Mouse (Mus musculus): ENCODE measurements around the gene Lpcat3. TPM values are rescaled to one million over a fixed set of nuclear protein-coding genes. Genes with fewer than 3 reads are reported as not detected.

Lpcat3 gene
- polyA plus RNA-seq, 1 experiment from 2014 or later, result 46.9 TPM

DNA sequence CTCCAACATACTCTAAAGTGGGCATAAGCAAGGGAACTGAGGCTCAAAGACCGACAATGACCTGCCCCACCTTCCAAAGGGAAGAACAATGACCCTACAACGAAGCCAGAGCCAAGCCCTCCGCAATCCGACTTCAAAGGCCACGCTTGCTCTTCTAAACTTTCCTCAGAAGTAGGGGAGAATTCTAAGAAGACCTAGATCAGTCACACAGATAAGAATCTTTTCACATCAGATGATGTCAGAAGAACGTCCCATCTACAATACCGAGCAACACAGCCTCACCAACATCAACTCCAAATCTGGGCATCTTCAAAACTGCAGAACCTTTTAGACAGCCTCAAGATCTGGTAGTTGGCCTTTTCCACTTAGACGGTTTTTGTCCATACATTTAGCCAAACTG is 87.6 kb downstream of the Lpcat3 start:
- Histone ChIP-seq H3K9me3 (no peaks in the 10 kb centered on the region), H3K4me1 (replicated peaks) (peaks cover 37% of the 10 kb centered on the region), H3K9ac (replicated peaks) (no peak overlapping the region), H3K36me3 (peaks cover 49% of the 10 kb centered on the region), H3K4me3 (replicated peaks) (no peak overlapping the region), H3K4me2 (no peak overlapping the region), H3K27ac (no peak overlapping the region), H3K27me3 (no peaks in the 10 kb centered on the region)
- no peak for ATAC-seq (ENCODE audit: insufficient number of reproducible peaks, insufficient read depth, low FRiP score, low TSS enrichment, low read depth)
- WGBS, result 81% methylated on average over 8 of the region's 8 CpGs

DNA sequence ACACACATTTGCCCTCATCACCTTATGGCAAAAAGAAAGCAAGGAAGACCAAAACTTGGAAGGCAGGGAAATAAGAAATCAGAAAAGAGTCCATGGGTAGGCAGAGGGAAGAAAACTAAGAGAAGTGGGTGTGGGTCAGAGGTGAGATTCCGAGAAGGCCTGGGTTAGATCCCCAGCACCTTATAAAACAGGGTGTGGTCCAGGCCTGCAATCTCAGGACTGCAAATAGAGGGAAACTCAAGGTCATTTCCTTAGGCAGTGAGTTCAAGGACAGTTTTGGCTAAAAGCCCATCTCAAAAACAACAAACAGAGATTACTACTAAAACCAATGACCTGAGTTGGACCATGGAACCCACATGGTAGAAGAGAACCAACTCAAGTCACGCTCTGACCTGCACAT is 91.0 kb downstream of the Lpcat3 start:
- no peaks in the 10 kb centered on the region for H3K9me3 ChIP-seq
- peaks cover 20% of the 10 kb centered on the region for H3K36me3 ChIP-seq
- no peak overlapping the region for H3K4me3 ChIP-seq (replicated peaks)
- no peak overlapping the region for H3K27ac ChIP-seq
- H3K4me2 ChIP-seq, result peak overlapping the region; percentile 87
- ATAC-seq (ENCODE audit: insufficient number of reproducible peaks, insufficient read depth, low FRiP score, low TSS enrichment, low read depth), result no peak
- peaks cover 42% of the 10 kb centered on the region for H3K4me1 ChIP-seq (replicated peaks)
- H3K27me3 ChIP-seq, result no peaks in the 10 kb centered on the region
- no peak overlapping the region for H3K9ac ChIP-seq (replicated peaks)
- WGBS, result 84% methylated on average over 2 of the region's 2 CpGs

MicroRNAs encoded within 50 kb of the gene (microRNA counts, 519-probe panel; counts per million panel counts)
- microRNA mmu-miR-141 (2,723 counts per million, percentile 12 among the panel's probes with 10 or more counts), microRNA mmu-miR-200c (5,432 counts per million, percentile 56 among the panel's probes with 10 or more counts)

Small RNAs within 50 kb of the gene (microRNA-seq; reads per million reads assigned to microRNA genes)
- gene Mir141 (238 reads per million, percentile 62 among the genes with 10 or more reads in this experiment), gene Mir200c (1,565 reads per million, percentile 80 among the genes with 10 or more reads in this experiment)

Other genes starting within 250 kb of the Lpcat3 start
- 49.8 and 50.3 TPM in 2 replicates for gene Pex5, start 248.0 kb upstream of the Lpcat3 start, polyA plus RNA-seq (2016; fragmentation: Nextera tagmentation; extraction: Ambion mirVana)
- gene Clstn3, start 198.2 kb upstream of the Lpcat3 start, polyA plus RNA-seq (2016; fragmentation: Nextera tagmentation; extraction: Ambion mirVana), result 10.3 and 10.9 TPM in 2 replicates
- gene C1rl, start 169.9 kb upstream of the Lpcat3 start, polyA plus RNA-seq (2016; fragmentation: Nextera tagmentation; extraction: Ambion mirVana), result 0.54 and 0.63 TPM in 2 replicates
- gene C1ra, start 150.6 kb upstream of the Lpcat3 start, polyA plus RNA-seq (2016; fragmentation: Nextera tagmentation; extraction: Ambion mirVana), result 0.56 and 0.61 TPM in 2 replicates
- 0.85 and 1.4 TPM in 2 replicates for gene C1s1, start 120.7 kb upstream of the Lpcat3 start, polyA plus RNA-seq (2016; fragmentation: Nextera tagmentation; extraction: Ambion mirVana)
- gene C1rb, start 92.7 kb upstream of the Lpcat3 start, polyA plus RNA-seq (2016; fragmentation: Nextera tagmentation; extraction: Ambion mirVana), result not detected in 2 replicates
- 0.08 TPM in 1 of 2 replicates, not detected in the other for gene C1s2, start 26.9 kb upstream of the Lpcat3 start, polyA plus RNA-seq (2016; fragmentation: Nextera tagmentation; extraction: Ambion mirVana)
- gene Emg1, start 49.2 kb downstream of the Lpcat3 start, polyA plus RNA-seq (2016; fragmentation: Nextera tagmentation; extraction: Ambion mirVana), result 199 and 219 TPM in 2 replicates
- 358 and 367 TPM in 2 replicates for gene Phb2, start 49.3 kb downstream of the Lpcat3 start, polyA plus RNA-seq (2016; fragmentation: Nextera tagmentation; extraction: Ambion mirVana)
- 6.0 and 6.4 TPM in 2 replicates for gene Ptpn6, start 75.7 kb downstream of the Lpcat3 start, polyA plus RNA-seq (2016; fragmentation: Nextera tagmentation; extraction: Ambion mirVana)
- gene Grcc10, start 78.3 kb downstream of the Lpcat3 start, polyA plus RNA-seq (2016; fragmentation: Nextera tagmentation; extraction: Ambion mirVana), result 479 and 511 TPM in 2 replicates
- not detected in 2 replicates for gene Gm45234, start 93.0 kb downstream of the Lpcat3 start, polyA plus RNA-seq (2016; fragmentation: Nextera tagmentation; extraction: Ambion mirVana)
- 17.1 and 17.4 TPM in 2 replicates for gene Atn1, start 93.5 kb downstream of the Lpcat3 start, polyA plus RNA-seq (2016; fragmentation: Nextera tagmentation; extraction: Ambion mirVana)
- 4.8 TPM in 2 replicates for gene Eno2, start 106.6 kb downstream of the Lpcat3 start, polyA plus RNA-seq (2016; fragmentation: Nextera tagmentation; extraction: Ambion mirVana)
- gene Lrrc23, start 116.7 kb downstream of the Lpcat3 start, polyA plus RNA-seq (2016; fragmentation: Nextera tagmentation; extraction: Ambion mirVana), result 0.38 and 0.88 TPM in 2 replicates
- 8.7 and 9.1 TPM in 2 replicates for gene Spsb2, start 145.6 kb downstream of the Lpcat3 start, polyA plus RNA-seq (2016; fragmentation: Nextera tagmentation; extraction: Ambion mirVana)
- gene Tpi1, start 151.3 kb downstream of the Lpcat3 start, polyA plus RNA-seq (2016; fragmentation: Nextera tagmentation; extraction: Ambion mirVana), result 714 and 740 TPM in 2 replicates
- 191 and 196 TPM in 2 replicates for gene Usp5, start 166.5 kb downstream of the Lpcat3 start, polyA plus RNA-seq (2016; fragmentation: Nextera tagmentation; extraction: Ambion mirVana)
- gene Cdca3, start 166.5 kb downstream of the Lpcat3 start, polyA plus RNA-seq (2016; fragmentation: Nextera tagmentation; extraction: Ambion mirVana), result 200 and 202 TPM in 2 replicates
- gene Gnb3, start 177.2 kb downstream of the Lpcat3 start, polyA plus RNA-seq (2016; fragmentation: Nextera tagmentation; extraction: Ambion mirVana), result 0.81 and 1.0 TPM in 2 replicates
- 59.8 and 61.4 TPM in 2 replicates for gene P3h3, start 194.7 kb downstream of the Lpcat3 start, polyA plus RNA-seq (2016; fragmentation: Nextera tagmentation; extraction: Ambion mirVana)
- 2.5 and 2.7 TPM in 2 replicates for gene Gpr162, start 201.0 kb downstream of the Lpcat3 start, polyA plus RNA-seq (2016; fragmentation: Nextera tagmentation; extraction: Ambion mirVana)
- 0.15 TPM in 1 of 2 replicates, not detected in the other for gene Cd4, start 225.2 kb downstream of the Lpcat3 start, polyA plus RNA-seq (2016; fragmentation: Nextera tagmentation; extraction: Ambion mirVana)
- 2.2 TPM in 2 replicates for gene Lag3, start 248.7 kb downstream of the Lpcat3 start, polyA plus RNA-seq (2016; fragmentation: Nextera tagmentation; extraction: Ambion mirVana)

Data from limb, embryonic 12.5 days (tissue).